Mouse (Mus musculus) stomach, embryonic 16.5 days (tissue): Measurements from ENCODE around the gene Nit2. TPM values are rescaled to one million over a fixed set of nuclear protein-coding genes. Genes with fewer than 3 reads are reported as not detected.

ENCODE experiments used
- ATAC-seq: fragments of 200-750 bp; cut with Nextera tagmentation; 2 replicates; pipeline ENCODE4 v1.8.0; 2017; ENCODE audit warnings: moderate number of reproducible peaks, moderate TSS enrichment; ENCODE audit not compliant: insufficient read depth, low FRiP score
- H3K27ac ChIP-seq: fragments of 300-500 bp; sonication (generic); 2 replicates; pipeline ENCODE4 v1.5.1; 2014; ENCODE audit warnings: low read length
- H3K27me3 ChIP-seq: fragments of 300-500 bp; sonication (generic); 2 replicates; pipeline ENCODE4 v1.6.1; 2014; ENCODE audit warnings: low read length, control low read depth, mixed read lengths; ENCODE audit not compliant: control insufficient read depth, insufficient read depth
- H3K36me3 ChIP-seq: fragments of 300-500 bp; sonication (generic); 2 replicates; pipeline ENCODE4 v1.6.1; 2014; ENCODE audit warnings: low read length; ENCODE audit not compliant: control insufficient read depth, insufficient read depth
- H3K4me1 ChIP-seq: fragments of 300-500 bp; sonication (generic); 2 replicates; pipeline ENCODE4 v1.6.1; 2014; ENCODE audit warnings: low read length, control low read depth, mixed read lengths; ENCODE audit not compliant: control insufficient read depth, insufficient read depth
- H3K4me2 ChIP-seq: fragments of 300-500 bp; sonication (generic); 2 replicates; pipeline ENCODE4 v1.6.1; 2014; ENCODE audit warnings: low read depth, low read length, mixed read lengths
- H3K4me3 ChIP-seq: fragments of 300-500 bp; sonication (generic); replicated peaks from 2 replicates; pipeline ENCODE4 v1.5.1; 2014; ENCODE audit warnings: mild to moderate bottlenecking, low read length
- H3K9ac ChIP-seq: fragments of 300-500 bp; sonication (generic); 2 replicates; pipeline ENCODE4 v1.6.1; 2014; ENCODE audit warnings: low read length
- H3K9me3 ChIP-seq: fragments of 300-500 bp; sonication (generic); replicated peaks from 2 replicates; pipeline ENCODE4 v1.6.1; 2016; ENCODE audit warnings: low read length, control low read depth; ENCODE audit not compliant: control insufficient read depth
- WGBS: fragments of 180-500 bp; shearing (Covaris S2); extraction: QIAGEN DNeasy Blood & Tissue Kit; methylation state at CpG from one replicate; pipeline ENCODE4 v1.1.7; 2014; 5-methylcytosine and 5-hydroxymethylcytosine counted together
- polyA plus RNA-seq: library from polyadenylated mRNA; unstranded; fragments of >200 nt; fragmentation: Nextera tagmentation; extraction: Ambion mirVana; gene quantifications from 2 replicates; pipeline ENCODE4 v1.2.1, GENCODE M21; 2015

Gene Nit2
- polyA plus RNA-seq, 1 experiment from 2014 or later, result 72.8 TPM

- Histone ChIP-seq H3K4me2 (peak overlapping the region; percentile 76), H3K4me1 (peaks cover 22% of the 10 kb centered on the region), H3K4me3 (peak overlapping the region; percentile 65), H3K27ac (no peak overlapping the region), H3K27me3 (no peaks in the 10 kb centered on the region; the same call in 1 of the 2 replicates), H3K9me3 (no peaks in the 10 kb centered on the region), H3K36me3 (no peaks in the 10 kb centered on the region), H3K9ac (peak overlapping the region; percentile 93)
- 29% methylated on average over 6 of the region's 6 CpGs for WGBS
- no peak for ATAC-seq
Observed at GRCm38 (mm10) chr16:57122682-57123445, 44.3 kb downstream of the Nit2 start.

GRCm38 (mm10) chr16:57121816-57122415 is 45.2 kb downstream of the Nit2 start:
- peak overlapping the region; percentile 65 for H3K4me3 ChIP-seq
- peak overlapping the region; percentile 76 for H3K4me2 ChIP-seq
- WGBS, result under 1% methylated on average over 59 of the region's 59 CpGs
- no peaks in the 10 kb centered on the region for H3K9me3 ChIP-seq
- H3K9ac ChIP-seq, result peak overlapping the region; percentile 93
- H3K27ac ChIP-seq, result peak overlapping the region; percentile 96
- peaks cover 16% of the 10 kb centered on the region for H3K4me1 ChIP-seq
- no peaks in the 10 kb centered on the region for H3K36me3 ChIP-seq
- no peaks in the 10 kb centered on the region; the same call in 1 of the 2 replicates for H3K27me3 ChIP-seq
- no peak; the same call in 1 of the 2 replicates for ATAC-seq

GRCm38 (mm10) chr16:57120913-57121815 is 46.0 kb downstream of the Nit2 start, which contains the start of gene Tomm70a:
Gene Tomm70a, plus strand, starts transcription at chr16:57121703.
- WGBS, result under 1% methylated on average over 37 of the region's 37 CpGs
- H3K4me1 ChIP-seq, result peaks cover 15% of the 10 kb centered on the region

GRCm38 (mm10) chr16:57117562-57117961 is 49.6 kb downstream of the Nit2 start:
- Histone ChIP-seq H3K4me1 (no peaks in the 10 kb centered on the region), H3K4me2 (no peak overlapping the region), H3K36me3 (no peaks in the 10 kb centered on the region), H3K27ac (no peak overlapping the region), H3K4me3 (no peak overlapping the region), H3K27me3 (no peaks in the 10 kb centered on the region; the same call in 1 of the 2 replicates), H3K9me3 (no peaks in the 10 kb centered on the region), H3K9ac (no peak overlapping the region)
- WGBS, result 88% methylated on average over 2 of the region's 2 CpGs
- ATAC-seq, result no peak

More at GRCm38 (mm10) chr16:57120913-57121815, 46.0 kb downstream of the Nit2 start, which contains the start of gene Tomm70a:
- H3K27me3 ChIP-seq, result no peaks in the 10 kb centered on the region; the same call in 1 of the 2 replicates
- H3K36me3 ChIP-seq, result no peaks in the 10 kb centered on the region
- no peaks in the 10 kb centered on the region for H3K9me3 ChIP-seq
- ATAC-seq, result peak; percentile 98
- peak within 1 kb of the TSS; percentile 76 for H3K4me2 ChIP-seq
- peak within 1 kb of the TSS; percentile 65 for H3K4me3 ChIP-seq
- peak within 1 kb of the TSS; percentile 93 for H3K9ac ChIP-seq
- H3K27ac ChIP-seq, result peak within 1 kb of the TSS; percentile 96

- Histone ChIP-seq H3K36me3 (no peaks in the 10 kb centered on the region), H3K9ac (no peak overlapping the region), H3K9me3 (no peaks in the 10 kb centered on the region), H3K4me2 (no peak overlapping the region), H3K4me1 (no peaks in the 10 kb centered on the region), H3K27ac (no peak overlapping the region), H3K4me3 (no peak overlapping the region), H3K27me3 (no peaks in the 10 kb centered on the region; the same call in 1 of the 2 replicates)
- no peak for ATAC-seq
Observed at GRCm38 (mm10) chr16:57116066-57116465, 51.1 kb downstream of the Nit2 start.

Other genes with a start within 250 kb of the Nit2 start
- gene Lnp1, start 239.3 kb downstream of the Nit2 start, polyA plus RNA-seq, result not detected in 2 replicates
- gene Tmem45a2, start 96.0 kb downstream of the Nit2 start, polyA plus RNA-seq, result 0.31 TPM in 1 of 2 replicates, not detected in the other
- gene Tomm70a, start 45.6 kb downstream of the Nit2 start, polyA plus RNA-seq, result 29.3 and 31.5 TPM in 2 replicates
- 27.8 and 27.9 TPM in 2 replicates for gene Tbc1d23, start 64.2 kb upstream of the Nit2 start, polyA plus RNA-seq
- gene Tmem30c, start 125.5 kb upstream of the Nit2 start, polyA plus RNA-seq, result 0.08 TPM in 1 of 2 replicates, not detected in the other
- gene Filip1l, start 185.8 kb upstream of the Nit2 start, polyA plus RNA-seq, result 56.2 and 60.3 TPM in 2 replicates